Mouse (Mus musculus) gastrocnemius, postnatal 14 days (tissue): ENCODE measurements around the gene BC107364. TPM values are rescaled to one million over a fixed set of nuclear protein-coding genes. Genes with fewer than 3 reads are reported as not detected.
A peak's percentile ranks its signal among the peaks of the same experiment; 100 is the strongest.
"Not testable (repeated sequence)": the region's sequence is repeated elsewhere in the genome, so short reads cannot be mapped to it uniquely, and the experiment has no call there.

ENCODE experiments used
- DNase-seq: peaks from one replicate; pipeline ENCODE4 v3.0.0; 2021; ENCODE audit warnings: mixed read lengths
- intact Hi-C: fragments of 180-260 bp; cut with DNase I; formaldehyde crosslinking; loops from one replicate; pipeline ENCODE4 v1.15.1; 2025; ENCODE audit warnings: low total_unique reads
- total RNA-seq, 2 experiments: library from RNA; stranded (reverse); gene quantifications; 2 replicates each; pipeline ENCODE4 v1.2.3; 2021

Gene BC107364
- total RNA-seq, 2 experiments from 2014 or later: not detected

DNA sequence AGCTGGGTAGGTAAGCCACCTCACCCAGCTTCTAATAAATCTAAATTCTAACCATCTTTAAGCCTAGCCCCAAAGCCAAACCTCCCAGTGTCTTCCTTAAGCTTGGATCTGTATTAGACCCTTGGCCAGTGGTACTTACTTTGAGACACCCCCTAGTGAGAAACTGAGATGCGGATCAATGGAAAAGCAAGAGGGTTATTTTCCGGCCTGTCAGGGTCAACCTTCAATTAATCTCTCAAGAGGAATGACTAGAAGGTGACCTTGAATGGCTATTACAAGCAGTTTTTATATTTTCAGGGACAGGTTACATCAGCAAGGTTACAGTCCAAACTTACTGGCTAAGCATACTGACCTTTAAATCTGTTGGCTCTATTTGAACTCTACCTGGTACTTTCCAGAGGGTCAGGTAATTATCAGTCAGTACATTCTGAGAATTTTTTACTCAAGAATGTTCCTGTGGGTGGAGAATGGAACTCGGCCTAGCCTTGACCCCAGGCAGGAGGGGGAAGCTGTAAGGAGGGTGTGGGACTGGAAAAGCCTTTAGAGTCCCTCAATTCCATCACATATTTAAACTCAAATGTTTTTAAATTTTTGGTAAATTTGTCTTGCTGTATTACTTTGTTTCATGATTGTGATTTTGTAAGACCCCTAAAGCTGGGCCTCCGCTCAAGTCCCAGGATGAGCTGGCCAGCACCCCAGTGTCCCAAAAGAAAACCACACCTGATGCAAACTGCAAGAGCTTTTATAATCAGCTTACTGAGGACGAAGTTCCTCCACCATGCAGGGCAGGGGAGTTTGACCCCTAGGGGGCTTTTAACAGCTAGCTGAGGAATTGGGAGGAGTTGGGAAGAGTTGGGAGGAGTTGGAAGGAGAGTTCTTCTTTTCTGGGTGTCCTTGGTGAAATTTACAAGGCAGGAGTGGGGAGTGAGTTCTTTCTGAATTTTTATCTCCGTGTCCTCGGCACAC lies 34.0 kb downstream of the BC107364 start:
- intact Hi-C loops: no loop called here
- DNase-seq: no peak

DNA sequence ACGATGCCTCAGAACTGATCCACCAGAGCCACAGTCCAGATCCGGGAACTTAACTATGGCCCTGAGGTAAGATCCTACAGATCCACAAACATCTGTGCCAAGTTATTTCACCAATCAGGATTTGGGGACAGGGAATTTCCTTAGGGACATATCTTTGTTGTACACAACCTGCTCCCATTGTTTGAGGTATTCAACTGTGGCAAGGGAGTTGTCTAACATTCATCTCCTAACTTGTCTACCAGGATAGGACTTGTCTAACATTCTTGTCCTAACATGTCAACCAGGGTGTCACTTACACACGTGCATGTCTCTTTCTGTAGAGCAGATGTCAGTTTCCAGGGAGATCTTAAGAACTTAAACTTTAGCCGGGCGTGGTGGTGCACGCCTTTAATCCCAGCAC lies 35.5 kb downstream of the BC107364 start:
- no peak for DNase-seq
- intact Hi-C loops: no loop called here

DNA sequence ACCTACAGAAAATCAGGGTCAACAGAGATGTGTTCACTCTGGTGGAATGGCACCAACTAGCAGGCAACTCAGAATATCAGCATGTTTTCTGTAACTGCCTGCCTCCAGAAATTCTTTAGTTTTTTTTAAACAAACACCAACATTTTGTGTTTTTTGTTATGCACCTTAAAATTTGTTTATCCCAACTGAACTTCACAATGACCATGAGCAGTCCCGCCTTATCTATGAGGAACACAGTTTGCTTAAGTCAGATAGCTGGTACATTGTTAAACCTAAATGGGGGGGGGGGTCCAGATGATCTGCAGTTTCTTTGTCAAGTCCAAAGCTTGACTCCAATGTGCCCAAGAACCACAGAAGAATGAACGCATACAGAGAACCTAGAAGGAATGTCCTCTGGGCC lies 36.0 kb downstream of the BC107364 start:
- intact Hi-C loops: no loop called here
- no peak for DNase-seq

DNA sequence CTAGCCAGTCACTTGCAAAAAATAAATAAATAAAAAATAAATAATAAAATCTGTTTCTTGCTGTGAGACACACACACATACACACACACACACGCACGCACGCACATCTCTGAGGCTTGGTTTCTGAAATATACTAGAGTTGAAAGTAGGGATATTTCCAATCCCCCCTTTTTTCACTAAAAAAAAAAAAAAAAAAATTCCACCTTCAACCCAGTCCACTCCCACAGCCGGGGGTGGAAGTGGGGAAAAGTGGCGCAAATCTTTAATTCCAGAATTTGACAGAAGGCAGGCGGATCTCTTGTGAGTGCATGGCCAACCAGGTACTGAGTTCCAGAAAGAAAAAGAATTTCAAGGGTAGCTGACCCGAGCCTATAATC lies 37.2 kb downstream of the BC107364 start:
- no peak for DNase-seq
- intact Hi-C loops: no loop called here

DNA sequence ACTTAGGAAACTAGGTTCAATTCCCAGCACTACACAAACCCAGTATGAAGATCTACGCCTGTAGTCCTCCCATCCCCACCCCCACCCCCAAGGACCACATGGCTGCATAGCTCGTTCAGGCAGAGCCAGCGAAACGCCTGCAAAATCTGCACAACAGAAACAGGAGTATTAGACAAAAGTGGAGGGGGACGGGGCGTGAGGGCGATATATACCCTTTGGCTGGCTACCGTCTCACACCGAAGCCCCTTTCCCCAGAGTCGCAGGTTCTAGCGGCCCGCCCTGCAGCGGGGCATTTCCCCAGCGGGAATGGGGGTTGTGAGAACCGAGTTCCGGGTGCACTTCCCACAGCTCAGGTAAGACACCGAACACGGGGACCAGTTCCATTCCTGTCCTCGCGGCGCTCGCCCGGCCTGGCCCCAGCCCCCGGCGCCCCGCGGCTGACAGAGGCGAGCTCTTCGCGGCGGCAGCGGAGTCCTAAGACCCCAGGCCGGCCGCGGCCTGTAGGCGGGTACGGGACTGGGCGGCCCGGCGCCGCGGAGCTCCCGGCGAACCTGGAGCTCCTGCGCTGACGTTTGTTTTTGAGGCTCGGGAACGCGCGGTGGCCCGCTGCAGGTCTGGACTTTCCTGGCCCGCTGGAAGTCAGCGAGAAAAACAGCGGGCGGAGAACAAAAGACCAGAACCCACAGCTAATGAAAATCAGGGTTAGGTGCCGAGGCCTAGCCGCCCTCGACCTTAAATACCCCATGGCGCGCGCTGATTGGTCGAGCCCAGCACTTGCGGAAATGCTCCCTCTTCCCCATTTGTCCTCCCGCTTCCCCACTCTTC lies 37.8 kb downstream of the BC107364 start:
- DNase-seq: peak; percentile 69
- intact Hi-C loops: no loop called here

DNA sequence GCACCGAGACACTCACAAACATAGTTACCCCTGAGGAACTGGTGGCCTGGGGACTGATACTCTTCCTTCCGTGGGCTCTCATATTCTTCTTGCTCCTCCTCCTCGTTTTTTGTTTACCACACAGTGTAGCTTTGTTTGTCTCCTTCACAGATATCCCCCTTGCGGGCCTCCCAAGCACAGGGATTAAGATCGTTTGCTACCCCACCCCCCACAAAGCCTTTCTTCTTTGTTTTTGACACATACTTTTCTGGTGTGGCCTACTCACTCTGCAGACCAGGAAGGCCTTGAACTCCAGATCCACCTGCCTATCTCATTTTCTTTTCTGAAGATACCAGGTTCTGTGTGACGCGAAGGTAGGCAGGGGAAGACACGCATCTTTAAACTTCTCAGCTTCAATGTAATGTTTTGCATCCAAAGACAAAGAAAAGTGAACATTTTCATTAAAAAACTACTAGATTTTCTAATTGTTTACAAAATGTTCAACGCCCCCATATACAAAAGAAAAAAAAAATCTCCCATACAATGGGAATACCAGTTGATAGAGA lies 38.5 kb downstream of the BC107364 start:
- DNase-seq: no peak
- intact Hi-C loops: no loop called here

DNA sequence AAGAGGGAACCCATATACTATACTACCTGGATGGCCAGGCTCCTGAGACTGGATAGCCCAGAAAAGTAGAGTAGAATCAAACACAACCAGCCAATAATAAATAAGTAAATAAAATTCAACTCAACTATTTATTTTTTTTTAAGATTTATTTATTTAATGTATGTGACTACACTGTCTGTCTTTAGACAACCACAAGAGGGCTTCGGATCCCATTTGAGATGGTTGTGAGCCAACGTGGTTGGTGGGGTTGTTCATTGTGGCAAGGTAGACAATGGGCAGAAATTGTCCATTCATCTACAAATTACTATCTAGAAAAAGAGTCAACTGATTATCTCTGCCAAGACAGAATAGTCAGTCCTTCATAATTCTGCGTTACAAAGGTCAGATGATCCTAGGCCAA lies 40.3 kb downstream of the BC107364 start:
- DNase-seq: no peak
- intact Hi-C loops: no loop called here

DNA sequence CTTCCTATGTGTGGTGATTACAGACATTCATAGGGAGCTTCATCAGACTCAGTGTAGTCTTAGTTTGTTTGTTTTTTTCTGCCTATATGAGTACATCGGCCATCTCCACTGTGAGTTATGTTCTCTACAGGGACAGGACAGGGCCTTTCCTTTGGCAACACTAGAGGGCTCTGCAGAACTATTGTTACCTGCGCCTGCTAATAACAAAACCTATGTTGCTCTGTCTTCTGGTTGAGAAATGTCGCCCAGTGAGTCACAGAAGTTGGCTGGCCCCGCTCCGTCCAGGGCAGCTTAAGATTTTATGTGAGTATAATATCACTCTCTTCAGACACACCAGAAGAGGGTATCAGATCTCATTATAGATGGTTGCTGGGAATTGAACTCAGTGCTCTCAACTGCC lies 41.1 kb downstream of the BC107364 start:
- intact Hi-C loops: no loop called here
- no peak for DNase-seq

DNA sequence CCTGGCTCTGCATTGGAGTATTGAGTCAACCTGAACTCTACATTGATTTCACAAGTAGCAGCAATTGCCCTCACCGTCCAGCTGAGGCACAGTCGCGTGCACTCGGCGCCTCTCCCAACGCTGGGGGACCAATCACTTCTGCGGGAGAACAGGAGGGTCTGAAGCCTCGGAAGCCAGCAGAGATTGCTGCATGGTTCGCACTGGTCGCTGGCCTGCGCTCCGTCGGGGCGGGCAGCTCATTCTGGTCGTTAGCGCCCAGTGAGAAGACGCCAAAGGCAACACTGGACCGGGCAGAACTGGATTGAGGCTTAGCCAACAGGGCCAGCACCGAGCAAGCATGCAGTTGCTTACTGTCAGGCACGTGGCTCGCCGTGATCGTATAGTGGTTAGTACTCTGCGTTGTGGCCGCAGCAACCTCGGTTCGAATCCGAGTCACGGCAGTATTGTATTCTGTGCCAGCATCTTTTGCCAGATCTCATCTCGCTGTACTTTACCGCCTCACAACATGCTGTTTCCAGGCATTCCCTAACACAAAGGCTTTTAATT lies 42.3 kb downstream of the BC107364 start:
- DNase-seq: no peak
- intact Hi-C loops: no loop called here

DNA sequence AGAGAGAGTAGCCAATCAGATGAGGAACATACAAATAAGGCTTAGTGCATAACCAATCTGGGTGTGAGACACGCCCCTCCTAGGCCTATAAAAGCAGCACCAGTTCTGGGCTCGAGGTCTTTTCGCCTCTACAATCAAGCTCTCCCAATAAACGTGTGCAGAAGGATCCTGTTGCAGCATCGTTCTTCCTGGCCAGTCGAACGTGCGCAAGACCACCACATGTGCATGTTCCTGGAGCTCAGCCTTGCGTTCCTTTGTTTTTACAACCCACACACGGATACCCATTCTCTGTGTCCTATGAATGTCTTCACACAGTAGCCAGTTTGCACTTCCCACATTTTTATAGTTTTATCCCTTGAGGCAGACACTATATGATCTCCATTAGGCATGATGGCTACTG lies 44.0 kb downstream of the BC107364 start:
- intact Hi-C loops, DNase-seq: not testable (repeated sequence)

DNA sequence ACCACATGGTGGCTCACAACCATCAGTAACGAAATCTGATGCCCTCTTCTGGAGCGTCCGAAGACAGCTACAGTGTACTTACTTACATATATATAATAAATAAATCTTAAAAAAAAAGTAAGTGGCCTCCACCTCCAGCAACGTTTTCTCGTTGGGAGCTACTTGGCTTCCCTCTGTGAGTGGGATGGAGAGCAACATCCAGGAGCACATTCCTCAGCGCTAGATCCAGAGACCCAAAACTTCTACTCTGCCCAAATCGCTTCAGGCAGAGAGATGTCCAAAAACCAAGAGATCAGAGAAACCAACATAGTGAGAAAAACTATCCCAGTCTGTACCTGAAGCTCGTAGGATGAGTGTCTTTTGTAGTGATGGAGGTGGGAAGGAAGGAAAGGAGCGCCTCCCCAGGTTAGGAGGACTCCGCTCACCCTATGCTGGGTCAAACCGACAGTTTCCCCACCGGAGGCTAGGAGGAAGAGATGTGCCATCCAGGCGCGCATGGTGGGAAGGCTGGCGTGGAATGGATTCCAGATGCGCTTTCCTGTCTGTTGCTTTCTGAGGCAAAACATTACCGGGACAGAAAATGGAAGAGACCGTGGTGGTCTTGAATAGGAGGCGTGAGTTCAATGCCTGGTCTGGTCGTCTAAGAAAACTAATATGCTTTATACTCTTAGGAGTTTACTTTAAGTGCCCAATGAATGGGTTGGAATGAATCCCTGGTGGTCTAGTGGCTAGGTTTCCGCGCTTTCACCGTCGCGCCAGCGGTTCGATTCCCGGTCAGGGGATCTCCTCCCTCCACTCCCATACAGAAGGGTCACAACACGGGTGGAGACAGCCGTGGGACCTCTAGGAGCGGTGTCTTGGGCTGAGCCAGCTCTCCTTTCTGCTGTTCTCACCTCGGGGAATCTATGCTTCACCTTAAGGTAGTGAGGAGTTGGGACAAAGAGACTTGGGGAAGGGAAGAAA lies 46.3 kb downstream of the BC107364 start:
- DNase-seq: no peak
- intact Hi-C loops: no loop called here

DNA sequence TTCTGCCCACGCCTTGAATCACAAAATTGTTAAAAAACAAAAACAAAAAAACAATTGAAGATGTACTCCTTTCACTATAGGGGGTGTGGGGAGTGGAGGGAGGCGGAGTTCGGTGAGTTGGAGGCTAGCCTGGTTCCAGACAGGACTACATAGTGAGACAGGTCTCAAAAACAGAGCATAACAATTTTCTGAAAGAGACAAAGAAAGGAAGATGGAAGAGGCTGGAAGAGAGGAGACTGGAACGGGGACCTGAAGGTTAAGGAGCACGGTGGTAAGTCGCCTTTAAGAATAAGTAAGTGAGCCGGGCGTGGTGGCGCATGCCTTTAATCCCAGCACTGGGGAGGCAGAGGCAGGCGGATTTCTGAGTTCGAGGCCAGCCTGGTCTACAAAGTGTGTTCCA lies 47.1 kb downstream of the BC107364 start:
- DNase-seq: no peak
- intact Hi-C loops: no loop called here

DNA sequence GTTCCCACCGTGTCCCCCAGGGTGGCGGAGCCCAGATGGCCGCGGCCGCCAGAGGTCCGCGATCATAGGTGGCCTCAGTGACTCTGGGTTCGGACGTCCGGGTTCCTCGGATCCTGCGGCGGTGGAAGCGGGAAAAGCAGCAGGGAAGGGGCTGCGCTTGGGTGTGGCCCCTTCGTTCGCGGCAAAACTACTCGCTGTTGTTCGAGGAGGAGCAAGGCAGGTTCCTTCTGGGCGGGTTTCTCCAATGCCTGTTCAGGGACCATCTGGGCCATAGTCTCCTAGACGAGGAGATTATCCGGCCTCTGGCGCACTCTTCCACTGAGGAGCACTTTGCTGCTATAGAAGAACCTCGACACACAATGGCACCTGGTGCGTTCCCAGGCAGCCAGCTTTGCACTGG lies 47.7 kb downstream of the BC107364 start:
- no peak for DNase-seq
- intact Hi-C loops: no loop called here

DNA sequence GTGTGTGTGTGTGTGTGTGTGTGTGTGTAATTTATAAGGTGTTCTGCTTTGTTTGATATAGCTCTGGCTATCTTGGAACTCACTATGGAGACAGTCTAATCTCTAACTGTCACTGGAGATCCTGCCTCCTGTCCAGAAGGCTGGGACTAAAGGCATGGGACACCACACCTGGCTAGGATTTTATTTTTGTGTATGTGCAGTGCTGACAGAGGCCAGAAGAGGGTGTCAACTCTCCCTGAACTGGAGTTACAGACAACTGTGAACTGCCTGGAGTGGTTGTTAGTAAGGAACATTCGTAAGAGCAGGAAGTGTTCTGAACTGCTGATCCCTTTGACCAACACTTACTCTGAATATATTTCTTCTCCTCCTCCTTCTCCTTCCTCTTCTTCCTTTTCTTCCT lies 49.1 kb downstream of the BC107364 start:
- no peak for DNase-seq
- intact Hi-C loops: no loop called here

DNA sequence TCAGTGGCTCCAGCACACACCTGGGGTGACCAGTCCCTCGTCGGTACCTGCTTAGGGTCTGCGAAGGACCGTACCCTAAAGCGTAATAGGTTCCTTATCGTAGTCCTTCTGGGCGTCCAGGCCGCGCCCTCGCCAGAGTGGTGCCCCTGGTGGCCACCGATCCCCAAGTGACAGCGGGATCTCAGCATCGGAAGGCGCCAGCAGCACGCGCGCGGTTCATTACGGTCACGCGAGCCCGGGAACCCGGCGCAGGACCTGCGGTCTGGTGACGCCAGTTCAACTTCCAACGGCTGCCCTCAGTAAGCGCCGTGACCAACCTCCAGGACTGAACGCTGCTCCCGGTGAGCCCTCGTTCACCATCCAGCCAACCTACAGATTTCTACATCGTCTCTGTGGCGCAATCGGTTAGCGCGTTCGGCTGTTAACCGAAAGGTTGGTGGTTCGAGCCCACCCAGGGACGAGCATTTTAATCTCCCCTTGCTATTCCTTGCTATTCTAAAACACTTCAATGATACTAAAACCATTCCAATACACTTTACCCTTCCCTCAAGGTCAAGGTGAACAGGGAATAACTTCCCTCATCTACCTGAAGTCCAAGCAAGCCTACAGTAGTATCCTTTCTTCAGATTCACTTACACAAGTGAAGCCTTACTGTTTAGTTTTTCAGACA lies 50.1 kb downstream of the BC107364 start:
- intact Hi-C loops: no loop called here
- peak; percentile 8 for DNase-seq

DNA sequence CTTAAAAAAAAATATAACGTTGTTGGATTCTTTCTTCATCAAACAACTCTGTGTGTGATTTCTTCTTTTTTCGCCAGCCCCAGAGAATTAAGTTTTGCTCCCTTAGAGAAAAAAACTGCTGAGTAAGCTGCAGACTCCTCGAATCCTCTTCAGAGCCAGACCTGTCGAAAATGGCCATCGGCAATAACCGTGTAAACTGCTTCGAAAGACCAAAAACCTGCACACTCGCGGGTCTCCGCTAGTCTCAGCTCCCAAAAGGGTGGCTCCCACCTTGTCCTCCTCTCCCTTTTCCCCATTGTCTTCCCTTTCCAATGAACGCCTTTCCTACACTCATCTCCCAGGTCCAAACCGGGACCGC lies 50.7 kb downstream of the BC107364 start:
- no peak for DNase-seq
- intact Hi-C loops: no loop called here

DNA sequence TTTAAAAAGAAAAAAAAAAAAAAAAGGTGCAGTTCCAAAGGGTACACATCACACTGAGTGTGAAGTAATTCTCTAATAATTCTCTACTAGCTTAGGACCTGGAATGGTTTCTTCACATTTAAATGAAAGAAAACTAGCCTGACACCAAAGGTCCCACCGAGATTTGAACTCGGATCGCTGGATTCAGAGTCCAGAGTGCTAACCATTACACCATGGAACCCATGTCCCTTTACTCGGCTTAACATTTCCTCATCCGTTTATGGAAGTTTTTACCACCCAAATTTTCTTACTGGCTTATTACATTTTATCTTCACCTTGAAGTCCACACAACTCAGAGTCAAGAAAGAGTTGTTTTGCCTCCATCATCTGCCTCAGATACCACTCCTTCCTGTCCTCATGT lies 53.2 kb downstream of the BC107364 start:
- no peak for DNase-seq
- intact Hi-C loops: no loop called here

DNA sequence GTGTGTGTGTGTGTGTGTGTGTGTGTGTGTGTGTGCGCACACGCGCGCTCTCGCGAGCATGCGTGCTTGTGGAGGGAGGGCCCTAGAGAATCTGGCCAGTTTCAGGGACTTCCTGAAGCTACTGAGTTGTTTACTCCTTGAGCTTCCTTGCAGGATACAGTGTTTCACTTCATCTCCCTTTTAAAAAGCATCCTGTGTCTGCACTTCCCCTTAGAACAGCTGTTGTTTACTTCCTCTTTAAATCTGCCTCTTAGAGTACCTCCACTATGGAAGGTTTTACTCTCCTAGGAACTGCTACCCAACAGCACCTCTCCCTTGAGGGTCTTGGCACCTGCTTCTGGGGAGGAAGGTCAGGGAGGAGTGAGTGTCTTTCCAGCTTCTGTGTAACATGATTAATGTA lies 55.2 kb downstream of the BC107364 start:
- no peak for DNase-seq
- intact Hi-C loops: no loop called here

DNA sequence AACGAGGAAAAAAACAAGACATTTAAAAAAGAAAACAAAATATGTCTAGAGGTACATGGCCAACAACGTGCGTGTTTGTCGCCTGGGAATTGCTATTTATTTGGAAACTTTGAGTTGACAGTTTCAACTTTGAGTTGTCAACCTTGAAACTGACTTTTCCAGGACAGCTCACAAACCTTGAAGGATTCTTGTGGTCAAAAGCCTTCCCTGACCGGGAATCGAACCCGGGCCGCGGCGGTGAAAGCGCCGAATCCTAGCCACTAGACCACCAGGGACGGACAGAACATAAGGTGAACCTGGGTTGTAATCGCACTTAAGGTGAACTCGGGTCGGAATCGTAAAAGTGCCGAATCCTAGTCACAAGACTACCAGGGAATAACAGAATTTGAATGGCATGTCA lies 64.9 kb downstream of the BC107364 start:
- DNase-seq, intact Hi-C loops: not testable (repeated sequence)
